Mouse (Mus musculus) thymus, postnatal 0 days (tissue): ENCODE results near the gene Ticrr. TPM values are rescaled to one million over a fixed set of nuclear protein-coding genes. Genes with fewer than 3 reads are reported as not detected.

Experiments
- DNase-seq: peaks from one replicate; pipeline ENCODE4 v3.0.0-alpha.2; 2015; ENCODE audit warnings: low spot score
- polyA plus RNA-seq: library from polyadenylated mRNA; unstranded; fragments of >200 nt; fragmentation: Nextera tagmentation; extraction: Ambion mirVana; gene quantifications from 2 replicates; pipeline ENCODE4 v1.2.1, GENCODE M21; 2015

The Ticrr gene
- polyA plus RNA-seq, result 6.0 and 7.2 TPM in 2 replicates

DNA sequence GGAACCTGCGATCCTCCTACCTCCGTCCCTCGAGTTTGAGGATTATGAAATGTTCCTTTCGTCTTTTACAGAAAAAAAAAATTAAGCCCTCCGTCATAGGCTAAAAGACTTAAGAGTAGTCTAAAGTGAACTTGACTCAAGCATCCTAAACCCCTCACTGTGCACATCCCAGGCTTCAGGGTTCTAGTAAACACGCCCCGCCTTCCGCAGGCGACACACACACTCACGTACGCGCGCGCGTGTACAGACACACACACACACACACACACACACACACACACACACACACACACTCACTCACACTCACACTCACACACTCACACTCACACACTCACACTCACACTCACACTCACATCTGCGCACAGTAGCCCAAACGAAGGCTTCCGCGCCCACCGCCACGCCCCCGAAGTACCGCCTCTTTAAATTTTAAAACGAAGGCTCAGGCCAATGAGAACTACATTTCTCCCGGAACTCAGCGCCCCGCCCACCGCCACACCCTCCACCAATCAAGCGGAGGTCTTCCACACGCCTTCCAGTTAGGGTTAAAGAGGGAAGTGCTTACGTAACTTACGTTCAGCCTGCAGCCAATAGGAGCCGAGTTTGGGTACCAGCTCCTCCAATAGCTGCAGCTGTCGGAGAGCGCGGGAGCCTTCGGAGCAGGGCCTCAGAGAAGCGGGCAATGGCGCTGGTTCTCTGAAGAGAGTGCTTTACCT is at the start of gene Ticrr:
Gene Ticrr (plus strand): TSS at position 619 of the 713 bp plus-strand sequence.
- DNase-seq, result peak; percentile 98

DNA sequence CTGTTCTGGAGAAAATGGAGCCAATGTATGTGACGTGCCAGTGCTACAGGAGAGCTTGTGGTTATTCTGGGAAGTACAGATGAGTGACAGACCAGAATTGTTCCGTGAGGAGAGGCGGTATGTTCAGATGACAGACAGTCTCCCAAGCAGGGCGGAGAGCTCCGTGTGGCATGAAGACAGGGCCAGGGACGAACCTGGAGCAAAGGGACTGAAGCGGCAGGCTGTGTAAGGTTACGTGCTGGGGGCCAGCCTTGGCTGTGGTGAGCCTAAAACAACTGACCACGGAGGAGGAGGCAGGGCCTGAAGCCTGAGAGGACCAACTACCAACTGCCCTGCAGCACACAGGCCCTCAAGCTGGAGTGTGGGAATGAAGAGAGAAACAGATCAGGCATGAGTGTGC is 48.1 kb upstream of the Ticrr start:
- DNase-seq, result no peak

DNA sequence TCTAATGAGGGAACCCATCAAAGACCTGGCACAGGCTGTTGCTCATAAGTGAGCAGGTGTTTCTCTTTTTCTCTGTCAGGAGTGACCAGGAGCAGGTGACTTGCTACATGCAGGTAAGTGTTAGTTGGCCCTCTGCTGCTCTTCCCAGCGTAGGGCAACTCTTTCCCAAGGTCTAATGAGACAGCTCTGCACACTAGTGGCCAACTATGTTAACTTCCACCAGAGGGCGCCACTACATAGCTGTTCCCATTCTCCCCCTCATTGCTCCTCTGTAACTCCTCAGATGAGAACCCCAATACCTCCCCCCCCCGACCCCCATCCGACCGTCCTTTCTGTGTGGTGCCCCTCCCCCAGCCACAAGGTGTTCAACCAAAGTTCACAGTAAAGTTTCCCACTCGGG is 47.2 kb upstream of the Ticrr start:
- peak; percentile 51 for DNase-seq

DNA sequence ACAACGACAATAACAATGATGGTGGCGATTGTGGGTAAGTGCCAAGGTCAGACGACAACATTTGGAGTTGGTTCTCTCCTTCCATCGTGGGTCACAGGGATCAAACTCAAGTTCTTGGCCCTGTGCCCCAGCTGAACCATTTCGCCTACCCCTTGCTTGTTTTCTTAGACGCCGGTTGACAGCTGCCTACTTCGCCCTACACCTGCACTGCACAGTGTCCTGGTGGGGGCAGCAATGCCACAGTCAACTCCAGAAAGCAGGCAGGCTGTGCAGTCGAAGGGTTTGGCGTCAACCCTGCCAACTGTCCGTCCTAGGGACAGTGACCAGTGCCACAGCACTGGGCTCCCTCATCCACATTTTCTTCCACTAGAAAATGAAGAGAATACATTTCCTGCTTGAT is 46.7 kb upstream of the Ticrr start:
- no peak for DNase-seq

DNA sequence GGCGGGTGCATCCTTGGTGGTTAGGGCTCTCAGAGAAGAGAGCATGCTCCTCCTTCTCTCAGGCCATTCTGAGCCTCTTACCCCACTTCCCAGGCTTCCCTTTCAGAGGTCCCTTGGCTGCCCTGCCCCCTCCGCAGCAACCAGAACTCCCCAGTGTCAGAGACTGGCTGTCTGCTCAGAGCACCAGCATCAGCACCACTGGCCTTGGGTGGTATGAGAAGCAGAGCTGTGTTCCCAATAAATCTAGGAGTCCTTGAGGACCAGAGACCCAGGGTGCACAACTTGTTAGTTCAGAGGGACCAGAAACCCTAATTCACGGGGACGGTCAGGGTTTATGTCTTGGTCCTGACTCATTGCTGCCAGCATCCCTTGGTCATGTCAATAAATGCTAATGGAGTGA is 45.0 kb upstream of the Ticrr start:
- DNase-seq, result no peak

DNA sequence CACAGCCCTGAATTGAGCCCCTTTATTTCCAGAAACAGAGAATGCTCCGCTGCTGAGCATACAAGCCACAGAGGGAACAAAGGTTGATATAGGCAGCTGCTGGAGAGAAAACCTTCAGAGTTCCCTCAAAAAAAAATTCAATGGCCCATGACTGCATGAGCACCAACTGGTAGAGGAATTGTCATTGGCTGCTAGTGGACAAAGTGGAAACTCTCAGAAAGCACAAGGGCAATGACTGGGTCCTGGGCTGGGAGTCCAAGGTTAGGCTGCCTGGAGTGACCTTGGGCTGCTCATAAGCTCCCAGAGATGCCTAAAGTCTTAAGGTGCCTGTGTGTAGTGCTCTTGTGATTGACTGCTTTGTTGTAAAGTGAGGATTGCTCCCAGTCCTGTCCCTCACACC is 44.1 kb upstream of the Ticrr start:
- no peak for DNase-seq

DNA sequence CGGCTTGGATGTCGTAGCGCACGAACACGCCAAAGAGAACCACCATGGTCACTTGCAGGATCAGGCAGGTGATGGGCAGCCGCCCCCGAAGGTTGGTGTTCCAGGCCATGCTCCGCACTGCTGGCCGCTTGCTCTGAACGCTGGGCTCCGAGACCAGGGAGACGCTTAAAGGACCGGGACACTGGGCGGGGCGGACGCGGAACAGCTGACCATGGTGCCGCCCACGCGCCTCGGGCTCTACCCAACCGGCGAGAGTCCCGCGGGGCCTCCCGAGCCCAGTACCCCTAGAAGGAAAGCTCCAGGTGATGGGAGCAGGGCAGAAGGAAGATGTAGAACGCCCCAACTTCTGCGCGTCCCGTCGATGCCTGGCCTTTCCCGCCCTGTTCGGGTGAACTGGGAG is 42.6 kb upstream of the Ticrr start, which contains the start of gene Rhcg:
Gene Rhcg (minus strand): TSS at position 240 of the 400 bp plus-strand sequence.
- DNase-seq, result no peak

DNA sequence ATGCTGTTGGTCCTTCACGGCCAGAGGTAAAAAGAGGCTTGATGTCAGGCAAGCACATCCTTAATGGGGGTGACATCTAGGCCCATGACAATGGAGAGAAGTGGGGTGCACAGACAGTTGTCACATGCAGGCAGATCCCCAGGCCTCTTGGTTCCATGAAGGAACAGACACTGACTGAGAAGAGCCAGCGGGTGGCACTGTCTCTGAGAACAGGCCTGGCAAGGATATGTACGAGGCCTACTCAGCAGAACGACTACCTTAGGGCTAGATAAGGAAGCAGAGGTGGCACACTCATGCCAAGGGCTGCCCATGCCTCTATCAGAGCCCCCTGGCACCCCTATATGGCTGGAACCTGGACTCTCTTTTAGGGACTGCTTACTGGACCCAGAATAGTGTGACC is 40.5 kb upstream of the Ticrr start:
- no peak for DNase-seq

DNA sequence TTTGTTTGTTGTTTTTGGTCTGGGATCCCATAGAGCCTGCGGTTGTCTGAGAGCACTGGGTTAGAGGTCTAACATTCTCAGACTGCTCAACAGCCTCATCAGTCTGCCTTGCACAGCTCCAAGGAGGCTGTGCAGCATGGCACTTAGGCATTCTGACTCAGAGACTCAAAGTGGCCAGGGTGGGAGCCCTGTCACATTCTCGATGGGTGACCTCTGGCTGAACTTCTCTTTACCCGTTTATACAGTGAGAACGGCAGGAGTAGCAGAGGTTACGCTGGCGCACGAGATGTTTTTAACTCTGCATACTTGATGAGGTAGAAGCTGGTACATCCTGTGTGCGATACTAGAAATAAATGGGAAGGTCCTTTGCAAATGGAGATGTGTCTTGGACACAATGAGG is 36.9 kb upstream of the Ticrr start:
- DNase-seq, result no peak

DNA sequence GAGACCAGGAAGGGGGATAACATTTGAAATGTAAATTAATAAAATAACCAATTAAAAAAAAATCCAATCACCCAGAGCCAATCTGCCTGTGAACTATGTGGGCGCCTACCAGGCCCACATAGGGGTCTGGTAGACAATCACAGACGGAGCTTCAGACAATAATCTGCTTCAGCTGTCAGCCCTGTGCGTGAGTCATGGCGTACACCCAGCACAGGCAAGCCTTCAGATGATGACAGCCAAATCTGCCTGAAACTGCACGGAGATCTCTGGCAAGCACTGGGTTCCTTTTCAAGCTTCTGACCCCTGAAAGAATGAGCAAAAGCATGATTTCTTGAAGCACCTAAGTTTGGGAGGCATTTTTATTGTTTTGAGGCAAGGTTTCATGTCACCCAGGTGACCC is 33.8 kb upstream of the Ticrr start:
- no peak for DNase-seq

DNA sequence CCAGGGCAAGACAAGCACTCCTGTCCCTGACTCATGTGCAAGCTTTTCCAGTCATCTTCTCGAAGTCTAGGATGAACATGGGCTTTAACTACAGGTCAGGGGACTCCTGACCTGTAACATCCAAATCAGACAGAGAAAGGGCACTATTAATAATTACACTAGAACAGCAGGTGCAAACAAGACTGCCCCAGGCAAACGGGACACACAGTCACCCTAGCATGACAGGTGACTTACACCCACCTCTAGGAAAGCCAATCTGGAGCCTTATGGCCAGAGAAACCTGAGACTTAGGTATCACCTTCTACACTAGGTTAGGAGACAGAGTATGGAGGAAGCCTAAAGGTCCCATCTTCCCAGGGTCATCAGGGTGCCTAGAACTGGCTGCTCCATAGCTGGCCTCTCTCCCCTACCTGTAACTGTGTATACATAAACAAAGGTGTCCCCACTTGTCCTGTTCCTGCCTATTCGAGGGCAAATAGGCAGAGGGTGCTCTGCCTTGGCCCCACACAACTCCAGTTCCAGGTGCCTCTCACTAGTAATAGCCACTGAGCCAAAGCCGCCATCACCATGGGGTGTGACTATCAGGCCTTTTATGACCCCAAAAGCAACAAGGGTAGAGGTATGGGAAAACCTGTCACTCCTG is 31.6 kb upstream of the Ticrr start:
- no peak for DNase-seq

DNA sequence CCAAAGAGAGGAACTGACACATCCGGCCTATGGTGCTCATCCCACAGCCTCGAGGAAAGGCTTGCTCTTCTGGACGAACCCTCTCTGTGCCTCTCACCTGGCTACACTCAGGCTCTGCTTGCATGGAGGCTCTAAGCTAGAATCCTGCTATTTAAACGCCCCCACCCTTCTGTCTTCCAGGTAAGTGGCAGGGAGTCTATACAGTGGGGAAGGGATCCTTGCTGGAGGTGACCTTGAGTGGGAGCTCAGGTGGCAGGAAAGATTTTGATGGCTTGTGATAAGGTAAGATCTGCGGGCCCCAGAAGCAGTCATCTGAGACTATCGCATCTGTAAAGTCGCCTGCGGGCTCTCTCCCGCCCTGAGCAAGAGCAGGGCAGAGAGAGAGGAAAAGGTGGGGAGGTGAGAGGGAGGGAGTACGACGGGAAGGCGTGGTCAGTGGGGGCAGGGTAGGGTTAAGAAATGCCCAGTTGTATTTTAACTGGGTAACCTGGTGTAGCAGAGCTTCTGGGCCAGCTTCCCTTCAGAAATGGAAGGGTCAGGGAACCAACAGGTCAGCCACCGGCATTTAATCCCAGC is 28.1 kb upstream of the Ticrr start:
- no peak for DNase-seq

DNA sequence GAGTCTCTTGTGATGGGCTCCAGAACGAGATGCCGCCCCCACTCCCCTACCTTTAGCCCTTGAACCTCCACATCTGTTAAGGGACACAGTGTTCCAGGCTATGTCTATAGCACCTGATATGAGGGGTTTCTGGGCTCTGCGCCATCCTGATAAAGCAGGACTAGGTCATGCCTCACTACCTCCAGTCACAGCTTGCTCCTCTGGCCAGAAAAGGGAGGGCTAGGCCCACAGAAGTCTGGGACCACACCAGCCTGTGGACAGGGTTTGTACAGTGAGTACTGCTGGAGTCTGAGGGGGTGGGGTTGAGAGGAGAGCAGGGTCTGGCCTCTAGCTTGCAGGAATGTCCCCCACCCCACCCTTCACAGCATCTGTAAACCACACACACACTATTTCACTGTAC is 12.8 kb upstream of the Ticrr start:
- DNase-seq, result no peak

DNA sequence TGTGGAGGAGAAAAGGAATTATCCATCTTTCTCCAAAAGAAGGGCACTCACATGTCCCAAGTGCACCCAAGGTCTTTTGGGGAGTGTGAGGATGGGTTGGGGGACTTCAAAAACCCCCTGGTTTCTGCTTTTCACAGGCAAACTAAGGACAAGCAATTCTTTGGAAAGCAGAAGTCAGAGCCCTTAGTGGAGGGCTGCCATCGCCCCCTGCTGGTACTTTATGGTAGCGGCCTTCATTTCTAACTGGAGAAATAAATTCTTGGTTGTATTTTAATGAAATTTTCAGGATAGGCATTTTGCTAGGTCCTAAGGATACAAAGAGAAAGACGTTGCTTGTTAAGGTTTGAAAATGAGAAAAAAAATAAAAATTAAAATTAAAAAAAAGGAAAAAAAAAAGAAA is 11.0 kb upstream of the Ticrr start:
- peak; percentile 47 for DNase-seq

DNA sequence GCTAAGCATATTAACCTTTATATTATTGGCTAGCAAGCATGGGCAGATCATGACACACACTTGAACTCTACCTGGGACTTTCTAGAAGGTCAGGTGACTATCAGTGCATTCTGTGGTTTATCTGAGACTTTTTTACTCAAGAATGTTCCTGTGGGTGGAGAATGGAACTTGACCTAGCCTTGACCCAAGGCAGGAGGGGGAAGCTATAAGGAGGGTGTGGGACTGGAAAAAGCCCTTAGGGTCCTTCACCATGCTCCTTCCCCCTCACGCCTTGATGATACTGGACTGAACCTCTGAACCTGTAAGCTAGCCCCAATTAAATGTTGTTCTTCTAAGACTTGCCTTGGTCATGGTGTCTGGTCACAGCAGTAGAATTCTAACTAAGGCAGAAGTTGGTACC is 5.8 kb upstream of the Ticrr start:
- DNase-seq, result no peak

DNA sequence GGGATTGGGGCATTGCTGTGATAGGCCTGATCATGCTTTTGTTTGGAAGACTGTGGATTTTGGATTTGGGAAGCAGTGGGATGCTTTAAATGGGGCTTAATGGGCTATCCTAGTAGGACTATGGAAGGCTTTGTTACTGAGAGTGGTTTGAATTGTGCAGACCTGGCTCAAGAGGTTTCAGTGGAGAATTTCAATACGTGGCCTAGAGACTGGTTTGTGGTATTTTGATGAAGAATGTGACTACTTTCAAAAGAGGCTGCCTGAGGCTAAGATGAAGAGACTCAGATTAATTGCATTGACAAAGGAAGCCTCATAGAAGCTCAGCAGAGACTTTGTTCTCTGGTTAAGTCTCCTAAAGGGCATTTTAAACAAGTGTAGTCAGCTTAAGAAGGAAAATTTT is 5.4 kb upstream of the Ticrr start:
- DNase-seq, result no peak

DNA sequence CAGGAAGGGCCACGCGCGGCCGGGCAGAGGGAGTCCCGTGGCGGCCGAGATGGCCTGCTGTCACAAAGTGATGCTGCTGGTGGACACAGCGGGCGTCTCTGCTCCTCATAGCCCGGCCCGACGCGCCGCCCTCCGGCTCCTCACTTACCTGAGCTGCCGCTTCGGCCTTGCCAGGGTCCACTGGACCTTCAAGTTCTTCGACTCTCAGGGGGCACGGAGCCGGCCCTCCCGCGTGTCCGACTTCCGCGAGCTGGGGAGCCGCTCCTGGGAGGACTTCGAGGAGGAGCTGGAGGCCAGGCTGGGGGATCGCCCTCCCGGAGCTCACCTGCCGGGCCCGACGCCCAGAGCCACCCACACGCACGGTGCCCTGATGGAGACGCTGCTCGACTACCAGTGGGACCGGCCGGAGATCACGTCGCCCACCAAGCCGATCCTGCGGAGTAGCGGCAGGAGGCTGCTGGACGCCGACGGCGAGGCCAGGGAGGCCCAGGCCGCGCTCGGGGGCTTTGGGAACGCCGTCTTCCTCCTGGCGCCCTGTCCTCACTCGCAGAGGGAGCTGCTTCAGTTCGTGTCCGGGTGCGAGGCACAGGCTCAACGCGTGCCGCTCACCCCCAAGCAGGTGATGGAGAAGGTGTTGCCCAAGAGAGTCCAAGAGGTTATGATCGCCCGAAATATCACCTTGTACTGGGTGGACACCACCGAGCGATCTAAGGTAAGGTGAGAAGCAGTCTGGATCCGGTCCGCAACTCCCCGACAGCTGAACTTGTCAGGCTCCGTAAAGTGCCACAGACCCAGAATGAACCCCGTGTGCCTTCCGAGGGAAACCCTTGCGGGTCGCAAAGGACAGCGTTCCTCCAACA is 525 bp downstream of the Ticrr start:
- DNase-seq, result peak; percentile 16

DNA sequence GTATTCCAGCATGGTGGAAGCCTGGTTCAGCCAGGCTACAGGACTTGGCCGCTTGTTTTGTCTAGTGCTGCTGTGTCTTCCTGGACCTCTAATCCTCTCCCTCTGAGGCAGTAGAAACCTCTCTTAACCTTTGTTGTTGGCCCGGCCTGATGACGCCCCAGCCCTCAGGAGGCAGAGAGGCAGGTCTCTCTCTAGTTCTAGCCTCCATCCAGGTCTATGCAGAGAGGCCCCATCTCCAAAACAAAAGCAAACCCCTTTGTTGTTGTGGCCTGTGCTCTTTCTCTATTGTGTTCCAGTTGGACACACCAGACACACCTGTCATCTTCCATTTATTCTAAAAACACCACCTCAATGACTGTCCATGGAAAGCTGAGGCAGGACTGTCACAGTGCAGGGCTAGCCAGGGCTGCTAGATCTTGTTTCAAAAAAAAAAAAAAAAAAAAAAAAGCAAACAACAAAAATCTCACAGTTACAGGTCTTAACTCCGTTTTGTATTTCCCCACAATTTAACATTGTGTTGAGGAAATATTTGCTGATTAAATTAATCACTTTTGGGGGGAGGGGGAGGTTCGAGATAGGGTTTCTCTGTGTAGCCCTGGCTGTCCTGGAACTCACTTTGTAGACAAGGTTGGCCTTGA is 1.4 kb downstream of the Ticrr start:
- DNase-seq, result no peak

DNA sequence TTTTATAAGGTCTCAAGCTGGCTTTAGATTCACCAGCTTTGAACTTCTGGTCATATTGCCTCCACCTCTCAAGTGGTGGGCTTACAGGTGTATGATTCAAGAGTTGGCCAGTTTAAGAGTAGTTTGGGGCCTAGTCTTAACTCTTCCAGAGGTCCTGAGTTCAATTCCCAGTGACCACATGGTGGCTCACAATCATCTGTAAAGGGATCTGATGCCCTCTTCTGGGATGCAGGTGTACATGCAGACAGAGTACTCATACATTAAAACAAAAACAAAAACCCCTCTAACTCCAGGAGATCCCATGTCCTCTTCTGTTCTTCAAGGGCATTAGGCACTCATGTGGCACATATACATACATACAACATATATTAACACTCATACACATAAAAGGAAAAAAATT is 6.7 kb downstream of the Ticrr start:
- DNase-seq, result no peak

DNA sequence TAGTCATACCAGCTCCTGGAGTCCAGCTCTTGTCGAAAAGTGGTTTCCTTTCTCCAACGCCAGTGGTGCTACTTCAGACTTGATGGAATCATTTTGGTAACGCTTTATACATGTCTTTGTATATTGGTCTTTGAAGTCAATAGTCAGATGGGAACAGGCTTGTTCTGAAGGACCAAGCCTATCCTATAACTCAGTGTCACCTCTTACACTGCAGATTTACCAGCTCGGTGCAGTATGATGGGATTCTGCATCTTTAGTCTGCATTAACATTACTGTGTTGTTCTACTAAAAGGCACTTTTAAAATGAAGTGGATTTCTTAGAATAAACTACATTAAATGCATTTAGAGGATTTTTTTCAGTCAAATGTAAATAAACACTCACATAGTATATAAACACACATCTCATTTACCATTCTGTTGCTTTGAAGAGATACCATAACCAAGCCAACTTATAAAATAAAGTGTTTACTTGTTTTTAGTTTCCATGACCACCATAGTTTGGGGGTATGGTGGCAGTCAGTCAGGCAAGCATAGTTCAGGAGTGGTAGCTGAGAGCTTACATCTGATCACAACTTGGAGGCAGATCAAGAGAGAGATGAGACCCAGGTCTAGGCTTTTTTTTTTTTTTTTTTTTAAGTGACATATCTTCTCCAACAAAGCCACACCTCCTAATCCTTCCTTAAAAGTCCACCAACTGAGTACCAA is 11.1 kb downstream of the Ticrr start:
- no peak for DNase-seq

DNA sequence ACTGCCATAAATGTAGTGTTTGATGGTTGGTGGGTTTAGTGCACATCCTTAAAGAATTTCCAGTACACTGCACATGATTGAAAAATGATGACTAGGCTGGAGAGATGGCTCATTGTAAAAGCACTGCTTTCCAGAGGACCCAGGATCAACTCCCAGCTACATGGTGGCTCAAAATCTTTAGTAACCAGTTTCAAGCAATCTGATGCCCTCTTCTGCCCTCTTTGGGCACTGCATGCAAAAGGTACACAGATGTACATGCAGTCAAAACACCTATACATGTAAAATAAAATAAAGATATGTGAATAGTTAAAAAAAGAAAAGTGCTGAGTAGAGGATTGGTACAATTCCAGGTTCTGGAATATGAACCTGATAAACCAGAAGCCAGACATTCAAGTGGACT is 19.2 kb downstream of the Ticrr start:
- no peak for DNase-seq
